ENCODE assay signal across 21 mouse cellular contexts in the genomic region with DNA sequence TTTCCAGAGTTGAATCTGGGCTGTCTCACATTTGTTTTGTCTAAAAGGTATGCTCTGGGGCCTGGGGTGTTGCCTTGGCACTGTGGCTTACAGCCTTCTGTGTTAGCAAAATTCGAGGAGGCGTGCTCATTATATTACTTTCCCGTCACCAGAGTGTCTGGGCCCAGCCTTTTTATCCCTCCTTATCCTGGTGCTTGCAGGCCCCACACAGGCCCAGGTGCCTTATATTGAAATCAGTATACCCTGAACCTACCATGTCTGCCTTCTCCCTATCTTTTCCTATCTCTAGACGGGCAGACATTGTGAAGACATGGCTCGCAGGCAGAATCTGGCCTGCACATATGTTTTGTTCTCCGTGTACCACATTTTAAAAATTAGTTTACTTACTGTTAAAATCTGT.
DNase-seq lines count a peak whose midpoint lies in the region; ATAC-seq and TF ChIP-seq lines count a peak whose summit lies in the region.
"Had no signal": no experiment of that assay in that cellular context is flagged by ENCODE, and none has a peak within 500 bp of the region (broad histone marks: within the 10 kb centered on the region; RNA-seq: fewer than 3 reads in every experiment).

No protein-coding gene starts in this region.

- no peaks in the 10 kb centered on the region for H3K36me3 ChIP-seq in liver, embryonic 11.5 days (ENCODE audit: control insufficient read depth, insufficient read depth, low read length)
- no peaks in the 10 kb centered on the region for H3K36me3 ChIP-seq in liver, embryonic 13.5 days
- H3K36me3 ChIP-seq in liver, embryonic 14.5 days (replicated peaks; ENCODE audit: control insufficient read depth, insufficient read depth, low read depth): no peaks in the 10 kb centered on the region
- H3K36me3 ChIP-seq: forebrain, embryonic 15.5 days had no signal

- TF ChIP-seq EP300 in liver, embryonic 14.5 days (IDR thresholded peaks at IDR 0.05; ENCODE audit: low read depth): no peak

- DNase-seq in liver, embryonic 11.5 days (ENCODE audit: low spot score): no peak
- no peak for DNase-seq in liver
- no peak for DNase-seq in liver, embryonic 13.5 days
- DNase-seq in liver, embryonic 14.5 days (ENCODE audit: low read depth in 3 of 3, low spot score in 3 of 3): no peak
- DNase-seq in left cerebral cortex, adult 9 months (ENCODE audit: low spot score in 2 of 2): no peak
- DNase-seq in thymus, adult 18-20 months: no peak
- DNase-seq: adrenal gland, adult 8-10 months; adrenal gland, postnatal 14 days; adrenal gland, postnatal 36 days; cerebellum, adult 11-12 months; cerebellum, adult 2 months; cerebellum, adult 9-10 months; cerebellum, postnatal 10 days; cerebellum, postnatal 25 days; forebrain, postnatal 0 days had no signal

- no peak overlapping the region for H3K4me2 ChIP-seq in liver, embryonic 11.5 days
- no peak overlapping the region for H3K4me2 ChIP-seq in liver, embryonic 13.5 days
- no peak overlapping the region for H3K4me2 ChIP-seq in liver, embryonic 14.5 days (ENCODE audit: low read depth)
- H3K4me2 ChIP-seq: forebrain, embryonic 13.5 days; forebrain, embryonic 15.5 days had no signal

- peaks cover 28% of the 10 kb centered on the region for H3K4me1 ChIP-seq in liver, embryonic 11.5 days (replicated peaks; ENCODE audit: control insufficient read depth, insufficient read depth, low read length)
- peaks cover 42% of the 10 kb centered on the region for H3K4me1 ChIP-seq in liver, embryonic 13.5 days (replicated peaks)
- peaks cover 0 to 22% of the 10 kb centered on the region in 2 experiments; a peak in 2 of 4 replicates for H3K4me1 ChIP-seq in liver, embryonic 14.5 days (replicated peaks; ENCODE audit: control insufficient read depth in 2 of 2, insufficient read depth in 2 of 2, low read length in 1 of 2)

- H3K4me3 ChIP-seq in liver, embryonic 11.5 days (ENCODE audit: low read depth, low read length): no peak overlapping the region
- no peak overlapping the region for H3K4me3 ChIP-seq in liver, embryonic 13.5 days (replicated peaks)
- H3K4me3 ChIP-seq in liver, embryonic 14.5 days (ENCODE audit: insufficient read depth in 1 of 2, low read depth in 2 of 2, low read length in 2 of 2): no peak overlapping the region
- H3K4me3 ChIP-seq: forebrain, embryonic 13.5 days; forebrain, embryonic 15.5 days had no signal

- H3K27ac ChIP-seq in liver, embryonic 11.5 days (ENCODE audit: low read depth, low read length): no peak overlapping the region
- H3K27ac ChIP-seq in liver, embryonic 13.5 days: no peak overlapping the region
- H3K27ac ChIP-seq in liver, embryonic 14.5 days: no peak overlapping the region
- H3K27ac ChIP-seq: forebrain, embryonic 13.5 days; forebrain, embryonic 15.5 days had no signal

- peak; percentile 47; the same call in 1 of the 2 replicates for ATAC-seq in liver, embryonic 11.5 days (replicated peaks; ENCODE audit: low FRiP score)
- ATAC-seq in liver, embryonic 13.5 days (ENCODE audit: low read depth): peak; percentile 56
- ATAC-seq in liver, embryonic 14.5 days (ENCODE audit: insufficient read depth): peak; percentile 57
- ATAC-seq in megakaryocyte progenitor cell, adult 5-6 weeks (replicated peaks; ENCODE audit: poor library complexity): peak; percentile 30
- no peak for ATAC-seq in frontal cortex, adult (ENCODE audit: low TSS enrichment)
- ATAC-seq: activated CD4-positive, CD25-positive, alpha-beta regulatory T cell, adult 4 months; forebrain, embryonic 13.5 days; forebrain, embryonic 15.5 days; forebrain, postnatal 0 days; Patski had no signal

- TF ChIP-seq CTCF in liver, embryonic 14.5 days (IDR thresholded peaks at IDR 0.05; ENCODE audit: low read depth): no peak

- no peaks in the 10 kb centered on the region for H3K9me3 ChIP-seq in liver, embryonic 11.5 days (ENCODE audit: control insufficient read depth, low read length)
- no peaks in the 10 kb centered on the region for H3K9me3 ChIP-seq in liver, embryonic 13.5 days (replicated peaks)
- no peaks in the 10 kb centered on the region for H3K9me3 ChIP-seq in liver, embryonic 14.5 days (ENCODE audit: control insufficient read depth, low read length)
- H3K9me3 ChIP-seq: forebrain, embryonic 13.5 days; forebrain, embryonic 15.5 days had no signal

- 73% methylated on average over 6 of the region's 6 CpGs for WGBS in liver, embryonic 11.5 days
- WGBS in liver, embryonic 13.5 days (ENCODE audit: insufficient replicate concordance): 39% methylated on average over 6 of the region's 6 CpGs
- WGBS in liver, embryonic 14.5 days (ENCODE audit: insufficient replicate concordance): 26% methylated on average over 6 of the region's 6 CpGs

- no peak overlapping the region for H3K9ac ChIP-seq in liver, embryonic 11.5 days (ENCODE audit: low read depth, low read length)
- no peak overlapping the region for H3K9ac ChIP-seq in liver, embryonic 13.5 days
- H3K9ac ChIP-seq in liver, embryonic 14.5 days (replicated peaks): no peak overlapping the region
- H3K9ac ChIP-seq: forebrain, embryonic 13.5 days; forebrain, embryonic 15.5 days; forebrain, postnatal 0 days had no signal

- H3K27me3 ChIP-seq in liver, embryonic 11.5 days (replicated peaks; ENCODE audit: control insufficient read depth, insufficient read depth, low read length): no peaks in the 10 kb centered on the region
- no peaks in the 10 kb centered on the region for H3K27me3 ChIP-seq in liver, embryonic 13.5 days
- no peaks in the 10 kb centered on the region for H3K27me3 ChIP-seq in liver, embryonic 14.5 days (ENCODE audit: control insufficient read depth, insufficient read depth, low read length)
- H3K27me3 ChIP-seq: forebrain, embryonic 13.5 days; forebrain, embryonic 15.5 days; Patski had no signal
